Mouse (Mus musculus) cerebellum, postnatal 4 days (tissue): ENCODE measurements at regions not wholly inside any gene's neighbourhood (a gene's known extent, or its start where the extent isn't known, plus 50 kb on each side); places are given as distances from the start of the nearest gene placed in this dataset.

Experiments
- DNase-seq, 2 experiments: peaks; one replicate each; pipeline ENCODE4 v3.0.0; 2022; ENCODE audit warnings: low spot score in 2 of 2, mixed read lengths in 1 of 2

DNA sequence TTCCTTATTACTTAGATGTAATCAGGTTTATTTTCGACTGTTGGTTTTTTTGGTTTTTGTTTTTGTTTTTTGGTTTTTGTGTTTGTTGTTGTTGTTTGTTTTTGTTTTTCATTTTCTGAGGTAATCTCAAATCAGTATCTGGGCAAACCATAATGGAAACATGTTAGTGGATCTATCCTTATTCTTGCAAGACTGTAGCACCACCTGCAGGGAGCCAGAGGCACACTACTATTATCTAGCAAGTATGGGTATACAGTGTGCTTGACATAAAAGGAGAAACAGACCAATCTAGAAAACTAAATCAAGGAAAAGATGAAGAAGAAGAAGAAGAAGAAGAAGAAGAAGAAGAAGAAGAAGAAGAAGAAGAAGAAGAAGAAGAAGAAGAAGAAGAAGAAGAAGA, 552.4 kb downstream of the Rfpl4b start:
- no peak for DNase-seq

DNA sequence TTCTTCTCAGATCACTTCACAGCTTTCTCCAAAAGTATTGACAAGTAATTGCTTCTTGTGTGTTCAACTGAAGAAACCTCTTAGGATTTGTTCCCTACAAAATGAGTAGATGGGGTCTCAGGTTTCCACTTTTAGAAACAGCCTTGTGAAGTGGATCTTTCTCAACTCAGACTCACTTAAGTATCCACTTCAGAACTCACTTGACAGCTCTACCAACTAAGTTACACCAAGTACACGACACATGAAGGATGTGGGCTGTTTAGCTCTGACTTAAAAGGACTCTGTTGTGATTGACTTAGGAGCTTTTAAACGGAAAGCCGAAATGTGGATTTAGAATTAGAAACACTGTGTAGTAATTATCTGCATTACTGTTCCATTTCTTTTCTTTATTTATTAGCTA, 556.0 kb downstream of the Rfpl4b start:
- DNase-seq: no peak

DNA sequence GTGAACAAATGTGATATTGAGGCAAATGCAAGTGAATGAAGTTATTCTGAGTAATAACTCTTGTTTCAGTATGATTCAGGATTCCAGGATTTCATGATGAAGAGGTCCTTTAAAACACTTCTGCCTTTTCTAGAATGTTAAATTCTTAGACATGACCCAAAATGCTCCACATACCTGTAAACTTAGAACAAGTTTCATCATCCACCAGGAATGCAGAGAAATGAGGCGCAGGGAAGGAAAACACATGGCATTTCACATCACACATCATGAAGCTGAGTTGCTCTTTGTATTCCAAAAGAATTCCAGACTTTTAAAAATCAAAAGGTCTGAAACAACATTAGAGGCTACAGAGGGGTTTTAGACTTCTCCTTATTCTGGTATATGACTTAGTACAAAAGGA, 574.8 kb downstream of the Rfpl4b start:
- no peak for DNase-seq
